Mouse (Mus musculus): ENCODE measurements around the gene Olfr1024.

DNA sequence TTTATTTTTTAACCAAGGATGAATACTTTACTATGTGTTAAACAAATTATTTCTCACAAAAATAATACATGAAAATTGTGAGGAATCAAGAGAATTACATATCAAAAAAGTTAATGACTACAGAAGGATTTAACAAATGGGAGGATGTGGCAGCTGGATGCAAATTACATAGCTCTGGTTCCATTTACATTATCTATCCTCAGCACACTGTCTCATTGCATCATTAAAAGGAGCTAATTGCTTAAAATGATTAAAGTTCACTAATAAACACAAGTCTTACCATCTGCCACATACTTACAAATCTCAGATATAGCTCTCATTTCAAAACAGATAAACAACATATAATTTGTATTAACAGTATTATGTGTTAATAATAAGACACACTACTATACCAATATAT lies 8.3 kb upstream of the Olfr1024 start:
- TF ChIP-seq CTCF (IDR thresholded peaks at IDR 0.05; ENCODE audit: borderline replicate concordance, control insufficient read depth, extremely low read depth, insufficient read depth, low read length, poor library complexity): no peak
- no peak for TF ChIP-seq POLR2A (IDR thresholded peaks at IDR 0.05; ENCODE audit: control insufficient read depth, extremely low read depth, insufficient read depth, low read length, poor library complexity)
